Mouse (Mus musculus): ENCODE results near the gene Rufy2.

DNA sequence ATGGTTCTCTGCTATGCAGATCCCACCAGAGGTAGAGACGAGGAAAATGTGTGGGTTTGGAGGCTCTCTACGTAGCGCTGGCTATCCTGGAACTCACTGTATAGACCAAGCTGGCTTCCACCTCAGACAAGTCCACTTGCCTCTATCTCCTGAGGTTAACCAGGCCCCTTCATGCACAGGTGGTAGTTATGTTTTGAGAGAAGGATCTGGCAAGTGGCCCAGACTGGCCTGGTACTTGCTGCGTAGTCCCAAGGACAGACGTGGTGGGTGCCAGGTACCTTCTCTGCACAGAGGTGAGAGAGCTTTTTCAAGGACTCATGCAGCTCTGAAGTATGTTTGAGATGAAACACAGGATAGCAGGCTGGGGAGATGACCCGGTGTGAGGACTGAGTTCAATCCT, 4.5 kb downstream of the Rufy2 start:
- TF ChIP-seq POLR2A (IDR thresholded peaks at IDR 0.05; ENCODE audit: low read depth, low read length) (no peak), CTCF (IDR thresholded peaks at IDR 0.05; ENCODE audit: borderline replicate concordance, insufficient read depth, low read length) (no peak)
